Mouse (Mus musculus) spleen, adult 2 months (tissue): ENCODE measurements around the gene Ghrhr.

Experiments
- CTCF ChIP-seq: fragments of 200-500 bp; IDR thresholded peaks from 2 replicates; pipeline ENCODE4 v1.5.1; 2011; ENCODE audit warnings: mild to moderate bottlenecking, inconsistent platforms; ENCODE audit not compliant: insufficient read depth, insufficient read length, insufficient replicate concordance; ENCODE audit errors: extremely low read depth
- POLR2A ChIP-seq: fragments of 200-500 bp; IDR thresholded peaks from 2 replicates; pipeline ENCODE4 v1.6.1; 2011; ENCODE audit warnings: low read depth, low read length, inconsistent platforms

DNA sequence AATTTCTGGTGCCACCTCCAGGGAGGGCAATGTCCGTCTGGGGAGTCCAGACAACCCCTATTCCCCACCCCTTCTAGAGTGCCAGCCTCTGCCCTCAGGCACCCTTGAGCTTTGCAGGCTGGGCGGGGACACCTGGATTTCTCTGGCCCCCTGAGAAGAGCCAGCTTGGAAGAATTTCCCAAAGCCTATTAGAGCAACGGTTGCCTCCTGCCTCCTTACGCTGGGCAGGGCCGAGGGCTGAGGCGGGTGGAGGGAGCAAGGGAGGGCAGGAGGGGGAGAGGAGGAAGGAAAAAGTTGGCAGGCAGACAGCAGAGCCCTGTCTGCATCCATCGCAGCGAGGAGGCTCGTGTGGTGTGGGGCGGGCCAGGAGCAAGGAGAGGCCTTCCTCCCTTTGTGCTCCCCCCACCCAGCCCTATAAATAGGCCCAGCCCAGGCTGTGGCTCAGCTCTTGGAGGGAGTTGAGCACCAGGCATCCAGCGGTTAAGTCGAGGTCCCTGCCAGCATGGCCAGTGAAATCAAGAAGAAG lies 40.0 kb upstream of the Ghrhr start, which contains the start of gene Aqp1:
- no peak for TF ChIP-seq POLR2A
- no peak for TF ChIP-seq CTCF
